Mouse (Mus musculus): ENCODE data around the gene Ctf2. TPM values are rescaled to one million over a fixed set of nuclear protein-coding genes. Genes with fewer than 3 reads are reported as not detected.

The Ctf2 gene
- polyA plus RNA-seq, 1 experiment from 2014 or later = 0.07 TPM

GRCm38 (mm10) chr7:127678811-127679210 is 53.2 kb downstream of the Ctf2 start:
- no peak overlapping the region for H3K27ac ChIP-seq
- DNase-seq (no peak), ATAC-seq (ENCODE audit: low read depth) (no peak)
- H3K4me1 ChIP-seq (replicated peaks) = peaks cover 16% of the 10 kb centered on the region
- no peak overlapping the region for H3K4me3 ChIP-seq (replicated peaks)
- no peaks in the 10 kb centered on the region for H3K9me3 ChIP-seq (replicated peaks)
- no peaks in the 10 kb centered on the region for H3K36me3 ChIP-seq
- 67% methylated on average over 2 of the region's 2 CpGs for WGBS (ENCODE audit: insufficient replicate concordance)
- H3K9ac ChIP-seq = no peak overlapping the region
- no peak overlapping the region for H3K4me2 ChIP-seq
- H3K27me3 ChIP-seq = no peaks in the 10 kb centered on the region

- no peak overlapping the region for H3K4me3 ChIP-seq (replicated peaks)
- H3K27me3 ChIP-seq = no peaks in the 10 kb centered on the region
- no peak overlapping the region for H3K9ac ChIP-seq
- H3K4me2 ChIP-seq = no peak overlapping the region
- H3K27ac ChIP-seq = no peak overlapping the region
- no peak for DNase-seq
- no peak for ATAC-seq (ENCODE audit: low read depth)
- 76% methylated on average over 4 of the region's 4 CpGs for WGBS (ENCODE audit: insufficient replicate concordance)
- peaks cover 12% of the 10 kb centered on the region for H3K4me1 ChIP-seq (replicated peaks)
- H3K36me3 ChIP-seq = no peaks in the 10 kb centered on the region
- no peaks in the 10 kb centered on the region for H3K9me3 ChIP-seq (replicated peaks)
Measured at GRCm38 (mm10) chr7:127677609-127678008, 54.4 kb downstream of the Ctf2 start.

GRCm38 (mm10) chr7:127677077-127677476 is 54.9 kb downstream of the Ctf2 start:
- DNase-seq (peak; percentile 63), ATAC-seq (ENCODE audit: low read depth) (no peak)
- H3K4me1 ChIP-seq (replicated peaks) = peaks cover 6% of the 10 kb centered on the region
- no peaks in the 10 kb centered on the region for H3K27me3 ChIP-seq
- H3K36me3 ChIP-seq = no peaks in the 10 kb centered on the region
- H3K4me3 ChIP-seq (replicated peaks) = no peak overlapping the region
- H3K9ac ChIP-seq = no peak overlapping the region
- no peak overlapping the region for H3K27ac ChIP-seq
- no peak overlapping the region for H3K4me2 ChIP-seq
- no peaks in the 10 kb centered on the region for H3K9me3 ChIP-seq (replicated peaks)
- 41% methylated on average over 6 of the region's 6 CpGs for WGBS (ENCODE audit: insufficient replicate concordance)

DNA sequence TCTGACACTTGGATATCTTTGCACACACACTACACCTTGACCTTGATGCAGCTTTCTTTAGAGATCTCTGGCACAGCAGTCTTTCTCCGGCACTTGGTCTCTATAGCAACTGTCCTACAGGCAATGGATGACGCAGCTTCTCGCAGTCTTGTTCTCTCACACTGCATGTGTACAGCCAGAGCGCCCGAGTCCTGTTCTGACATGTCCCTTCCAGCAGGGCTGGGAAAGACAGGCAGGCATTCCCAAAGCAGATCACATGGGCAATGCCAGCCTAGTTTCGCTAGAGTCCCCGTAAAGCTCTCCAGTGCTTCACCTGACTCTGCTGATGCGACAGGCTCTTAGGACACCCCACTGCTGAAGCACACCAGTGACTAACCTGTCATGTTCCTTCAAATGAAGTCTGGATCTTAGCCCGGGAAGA is 56.6 kb downstream of the Ctf2 start:
- no peak for DNase-seq
- whole genome bisulfite sequencing (ENCODE audit: insufficient replicate concordance) = 80% methylated on average over 9 of the region's 9 CpGs
- ATAC-seq (ENCODE audit: low read depth) = no peak; the same call in 1 of the 2 replicates

DNA sequence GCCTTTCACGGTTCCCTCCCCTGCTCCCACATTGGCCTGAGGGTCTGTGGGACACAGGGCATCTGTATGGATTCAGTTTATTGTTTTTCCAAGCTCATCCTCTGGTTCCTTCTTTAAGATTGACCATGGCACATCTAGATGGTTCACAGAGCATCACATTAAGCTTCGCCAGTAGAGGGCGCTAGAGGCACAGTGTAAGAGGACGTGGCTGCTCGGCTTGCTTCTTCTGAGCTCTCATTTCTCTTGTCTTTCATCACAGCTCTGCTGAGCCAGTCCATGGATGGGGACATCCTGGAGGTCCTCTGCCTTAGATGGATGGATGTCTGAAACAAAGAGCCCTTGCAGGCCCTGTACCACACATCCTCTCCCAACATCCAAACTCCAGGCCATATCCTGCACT is 57.0 kb downstream of the Ctf2 start:
- WGBS (ENCODE audit: insufficient replicate concordance) = 2% methylated on average over 5 of the region's 5 CpGs
- no peaks in the 10 kb centered on the region for H3K4me1 ChIP-seq (replicated peaks)
- no peaks in the 10 kb centered on the region for H3K9me3 ChIP-seq (replicated peaks)
- no peak overlapping the region for H3K27ac ChIP-seq
- H3K4me2 ChIP-seq = no peak overlapping the region
- ATAC-seq (ENCODE audit: low read depth) (peak; percentile 40), DNase-seq (peak; percentile 66)
- H3K27me3 ChIP-seq = no peaks in the 10 kb centered on the region
- H3K9ac ChIP-seq = no peak overlapping the region
- H3K36me3 ChIP-seq = no peaks in the 10 kb centered on the region
- H3K4me3 ChIP-seq (replicated peaks) = no peak overlapping the region

More for the DNA sequence above, 56.6 kb downstream of the Ctf2 start:
- no peak overlapping the region for H3K27ac ChIP-seq
- H3K9me3 ChIP-seq (replicated peaks) = no peaks in the 10 kb centered on the region
- H3K4me1 ChIP-seq (replicated peaks) = no peaks in the 10 kb centered on the region
- H3K4me3 ChIP-seq (replicated peaks) = no peak overlapping the region
- H3K9ac ChIP-seq = no peak overlapping the region
- no peak overlapping the region for H3K4me2 ChIP-seq
- H3K36me3 ChIP-seq = no peaks in the 10 kb centered on the region
- H3K27me3 ChIP-seq = no peaks in the 10 kb centered on the region

DNA sequence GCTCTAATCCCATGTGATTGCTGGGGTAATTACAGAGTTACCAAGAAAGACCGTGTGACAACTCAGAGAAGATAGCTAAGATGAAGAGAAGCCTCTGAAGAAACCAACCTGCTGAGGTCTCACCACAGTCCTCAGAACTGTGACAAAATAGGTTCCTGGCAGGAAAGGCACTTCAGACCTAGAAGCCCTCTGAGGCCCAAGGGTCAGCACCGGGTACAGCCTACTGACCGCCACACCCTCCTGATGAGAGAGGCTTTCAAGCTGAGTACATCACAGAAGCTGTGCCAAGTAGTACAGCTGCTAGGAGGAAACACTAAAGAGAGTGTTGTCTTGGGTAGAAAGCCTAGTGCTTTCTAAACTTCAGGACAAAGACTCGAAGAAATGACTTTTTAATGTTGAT is 59.2 kb downstream of the Ctf2 start:
- no peak overlapping the region for H3K9ac ChIP-seq
- H3K4me3 ChIP-seq (replicated peaks) = no peak overlapping the region
- ATAC-seq (ENCODE audit: low read depth) (no peak), DNase-seq (no peak)
- H3K27me3 ChIP-seq = no peaks in the 10 kb centered on the region
- WGBS (ENCODE audit: insufficient replicate concordance) = 61% methylated on average over 4 of the region's 4 CpGs
- peaks cover 5% of the 10 kb centered on the region; the same call in 1 of the 2 replicates for H3K4me1 ChIP-seq (replicated peaks)
- H3K36me3 ChIP-seq = no peaks in the 10 kb centered on the region
- H3K27ac ChIP-seq = peak overlapping the region; percentile 66
- no peaks in the 10 kb centered on the region for H3K9me3 ChIP-seq (replicated peaks)
- no peak overlapping the region for H3K4me2 ChIP-seq

- Histone ChIP-seq H3K27ac (peak overlapping the region; percentile 66), H3K9ac (no peak overlapping the region), H3K4me3 (replicated peaks) (no peak overlapping the region), H3K4me2 (no peak overlapping the region), H3K9me3 (replicated peaks) (no peaks in the 10 kb centered on the region), H3K4me1 (replicated peaks) (peaks cover 8% of the 10 kb centered on the region; the same call in 1 of the 2 replicates), H3K27me3 (no peaks in the 10 kb centered on the region), H3K36me3 (no peaks in the 10 kb centered on the region)
- ATAC-seq (ENCODE audit: low read depth) = peak; percentile 64
- 60% methylated on average over 11 of the region's 11 CpGs for WGBS (ENCODE audit: insufficient replicate concordance)
- no peak for DNase-seq
Measured at GRCm38 (mm10) chr7:127671880-127672774, 59.8 kb downstream of the Ctf2 start.

MicroRNA genes within 50 kb of the gene (microRNA counts, 519-probe panel; counts per million panel counts)
- 114 counts per million for microRNA mmu-miR-762

Small RNA genes lying within 50 kb of the gene (microRNA-seq; reads per million reads assigned to microRNA genes)
- gene Mir762 = not detected

Other genes with a start within 250 kb of the Ctf2 start
- gene Srcap, start 220.2 kb downstream of the Ctf2 start, polyA plus RNA-seq (2015; fragmentation: Nextera tagmentation; extraction: Ambion mirVana) = 12.6 and 14.5 TPM in 2 replicates
- gene Gm42715, start 212.6 kb downstream of the Ctf2 start, polyA plus RNA-seq (2015; fragmentation: Nextera tagmentation; extraction: Ambion mirVana) = 6.1 TPM in 2 replicates
- gene Tmem265, start 170.8 kb downstream of the Ctf2 start, polyA plus RNA-seq (2015; fragmentation: Nextera tagmentation; extraction: Ambion mirVana) = 3.3 and 4.0 TPM in 2 replicates
- 19.3 and 20.2 TPM in 2 replicates for gene Phkg2, start 158.8 kb downstream of the Ctf2 start, polyA plus RNA-seq (2015; fragmentation: Nextera tagmentation; extraction: Ambion mirVana)
- gene Ccdc189, start 143.6 kb downstream of the Ctf2 start, polyA plus RNA-seq (2015; fragmentation: Nextera tagmentation; extraction: Ambion mirVana) = 7.3 TPM in 2 replicates
- 18.8 and 25.3 TPM in 2 replicates for gene Rnf40, start 143.4 kb downstream of the Ctf2 start, polyA plus RNA-seq (2015; fragmentation: Nextera tagmentation; extraction: Ambion mirVana)
- gene Zfp629, start 116.4 kb downstream of the Ctf2 start, polyA plus RNA-seq (2015; fragmentation: Nextera tagmentation; extraction: Ambion mirVana) = 1.6 and 1.8 TPM in 2 replicates
- gene Bcl7c, start 23.2 kb downstream of the Ctf2 start, polyA plus RNA-seq (2015; fragmentation: Nextera tagmentation; extraction: Ambion mirVana) = 26.9 and 28.9 TPM in 2 replicates
- gene Ctf1, start 19.4 kb downstream of the Ctf2 start, polyA plus RNA-seq (2015; fragmentation: Nextera tagmentation; extraction: Ambion mirVana) = 1.8 and 2.2 TPM in 2 replicates
- gene Fbxl19, start 12.4 kb upstream of the Ctf2 start, polyA plus RNA-seq (2015; fragmentation: Nextera tagmentation; extraction: Ambion mirVana) = 3.1 and 3.3 TPM in 2 replicates
- gene Orai3, start 37.6 kb upstream of the Ctf2 start, polyA plus RNA-seq (2015; fragmentation: Nextera tagmentation; extraction: Ambion mirVana) = 11.2 and 11.4 TPM in 2 replicates
- 8.4 and 9.0 TPM in 2 replicates for gene Setd1a, start 44.5 kb upstream of the Ctf2 start, polyA plus RNA-seq (2015; fragmentation: Nextera tagmentation; extraction: Ambion mirVana)
- not detected in 2 replicates for gene Gm49388, start 53.4 kb upstream of the Ctf2 start, polyA plus RNA-seq (2015; fragmentation: Nextera tagmentation; extraction: Ambion mirVana)
- 37.8 and 39.3 TPM in 2 replicates for gene Hsd3b7, start 68.4 kb upstream of the Ctf2 start, polyA plus RNA-seq (2015; fragmentation: Nextera tagmentation; extraction: Ambion mirVana)
- gene Stx4a, start 92.1 kb upstream of the Ctf2 start, polyA plus RNA-seq (2015; fragmentation: Nextera tagmentation; extraction: Ambion mirVana) = 17.4 and 17.5 TPM in 2 replicates
- 0.22 and 0.41 TPM in 2 replicates for gene Stx1b, start 92.4 kb upstream of the Ctf2 start, polyA plus RNA-seq (2015; fragmentation: Nextera tagmentation; extraction: Ambion mirVana)
- gene Zfp646, start 144.1 kb upstream of the Ctf2 start, polyA plus RNA-seq (2015; fragmentation: Nextera tagmentation; extraction: Ambion mirVana) = 3.7 and 5.0 TPM in 2 replicates
- gene Zfp668, start 144.7 kb upstream of the Ctf2 start, polyA plus RNA-seq (2015; fragmentation: Nextera tagmentation; extraction: Ambion mirVana) = 7.3 and 7.6 TPM in 2 replicates
- 0.19 and 0.24 TPM in 2 replicates for gene Prss53, start 158.8 kb upstream of the Ctf2 start, polyA plus RNA-seq (2015; fragmentation: Nextera tagmentation; extraction: Ambion mirVana)
- not detected in 2 replicates for gene Gm21974, start 163.3 kb upstream of the Ctf2 start, polyA plus RNA-seq (2015; fragmentation: Nextera tagmentation; extraction: Ambion mirVana)
- 86.9 and 89.1 TPM in 2 replicates for gene Vkorc1, start 163.5 kb upstream of the Ctf2 start, polyA plus RNA-seq (2015; fragmentation: Nextera tagmentation; extraction: Ambion mirVana)
- 64.4 and 70.0 TPM in 2 replicates for gene Bckdk, start 171.9 kb upstream of the Ctf2 start, polyA plus RNA-seq (2015; fragmentation: Nextera tagmentation; extraction: Ambion mirVana)
- gene Kat8, start 180.3 kb upstream of the Ctf2 start, polyA plus RNA-seq (2015; fragmentation: Nextera tagmentation; extraction: Ambion mirVana) = 20.5 and 22.7 TPM in 2 replicates
- 5.8 and 6.4 TPM in 2 replicates for gene Prss8, start 197.9 kb upstream of the Ctf2 start, polyA plus RNA-seq (2015; fragmentation: Nextera tagmentation; extraction: Ambion mirVana)
- 4.0 and 4.1 TPM in 2 replicates for gene Prss36, start 214.6 kb upstream of the Ctf2 start, polyA plus RNA-seq (2015; fragmentation: Nextera tagmentation; extraction: Ambion mirVana)
- 160 and 170 TPM in 2 replicates for gene Fus, start 235.3 kb upstream of the Ctf2 start, polyA plus RNA-seq (2015; fragmentation: Nextera tagmentation; extraction: Ambion mirVana)

Measured in liver, embryonic 13.5 days (tissue).